Mouse (Mus musculus): ENCODE measurements around the gene Cass4. TPM values are rescaled to one million over a fixed set of nuclear protein-coding genes. Genes with fewer than 3 reads are reported as not detected.

Cass4 gene
- total RNA-seq, 2 experiments from 2014 or later: 0.27 to 0.29 TPM

Other genes starting within 250 kb of the Cass4 start
- gene Mc3r, start 145.3 kb upstream of the Cass4 start, total RNA-seq (2021): not detected
- 1 to 10 TPM; 7.3 to 8.1 TPM for gene Fam210b, start 48.2 kb upstream of the Cass4 start, total RNA-seq (2021)
- 10 to 100 TPM; 38.5 to 44.6 TPM for gene Aurka, start 23.3 kb upstream of the Cass4 start, total RNA-seq (2021)
- 10 to 100 TPM; 29.8 to 31.4 TPM for gene Cstf1, start 23.1 kb upstream of the Cass4 start, total RNA-seq (2021)
- 10 to 100 TPM; 39.3 to 41.1 TPM for gene Rtf2, start 46.8 kb downstream of the Cass4 start, total RNA-seq (2021)
- gene Gcnt7, start 64.8 kb downstream of the Cass4 start, total RNA-seq (2021): not detected
- under 1 TPM in 1 of 2 experiments, not detected in 1; 0.55 TPM for gene Fam209, start 78.7 kb downstream of the Cass4 start, total RNA-seq (2021)
- not detected for gene Tfap2c, start 155.8 kb downstream of the Cass4 start, total RNA-seq (2021)